Mouse (Mus musculus) G1E (cell line): Measurements from ENCODE around the gene Hs6st3.

Source experiments
- CTCF ChIP-seq: IDR thresholded peaks from 2 replicates; pipeline ENCODE4 v1.5.1; 2012; ENCODE audit warnings: low read depth, low read length, inconsistent platforms, mixed read lengths
- GATA1 ChIP-seq: IDR thresholded peaks from 2 replicates; pipeline ENCODE4 v1.6.1; 2012; ENCODE audit warnings: borderline replicate concordance, low read length, inconsistent platforms, mixed read lengths
- POLR2AphosphoS5 ChIP-seq: IDR thresholded peaks from 2 replicates; pipeline ENCODE4 v1.6.1; 2012; ENCODE audit warnings: low read depth, low read length, inconsistent platforms; ENCODE audit not compliant: insufficient replicate concordance
- TAL1 ChIP-seq: conservative IDR thresholded peaks from 2 replicates; pipeline ENCODE4 v1.6.1; 2012; ENCODE audit warnings: low read depth, low read length, inconsistent platforms, mixed read lengths

DNA sequence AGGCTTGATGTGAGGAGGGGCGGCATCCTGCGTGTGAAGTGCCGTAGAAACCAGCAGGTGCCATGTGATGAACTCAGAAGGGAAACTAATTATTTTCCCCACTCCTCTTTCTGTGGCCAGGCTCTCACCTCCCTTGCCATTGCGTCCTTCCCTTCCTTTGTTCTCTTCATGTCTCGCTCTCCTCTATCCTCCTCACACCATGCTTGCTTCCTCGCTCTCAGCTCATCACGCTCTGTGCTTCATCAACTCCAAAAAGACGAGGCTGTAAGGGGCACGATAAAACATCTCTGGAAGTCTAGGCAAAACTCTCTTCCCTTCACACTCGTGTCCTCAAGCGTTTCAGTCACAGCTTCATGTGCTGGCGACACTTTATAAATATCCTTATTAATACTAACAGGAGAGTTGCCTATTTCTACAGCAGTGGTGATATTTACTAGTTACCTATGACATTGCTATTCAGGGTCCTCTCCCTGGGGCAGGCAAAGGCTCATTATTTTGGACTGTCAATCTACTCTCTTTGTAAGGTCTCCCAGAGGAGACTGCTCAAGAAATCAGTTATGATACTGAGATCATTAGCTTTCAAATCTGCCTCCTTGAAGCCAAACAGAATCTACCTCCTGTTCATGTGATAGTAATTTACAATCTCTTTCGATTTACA, 394.9 kb downstream of the Hs6st3 start:
- no peak for TF ChIP-seq TAL1
- TF ChIP-seq CTCF: no peak
- TF ChIP-seq POLR2AphosphoS5: no peak
- no peak for TF ChIP-seq GATA1
